Mouse (Mus musculus) E14TG2a.4 (cell line): ENCODE results near the gene Tfap4.

Experiments used
- H3K27me3 ChIP-seq: 2 replicates; pipeline ENCODE4 v1.6.1; 2014; ENCODE audit warnings: low read length, control low read depth; ENCODE audit not compliant: insufficient read depth
- H3K36me3 ChIP-seq: 2 replicates; pipeline ENCODE4 v1.6.1; 2014; ENCODE audit warnings: low read length, control low read depth; ENCODE audit not compliant: insufficient read depth
- H3K4me1 ChIP-seq: replicated peaks from 2 replicates; pipeline ENCODE4 v1.6.1; 2014; ENCODE audit warnings: low read depth, low read length, control low read depth
- H3K4me3 ChIP-seq: replicated peaks from 2 replicates; pipeline ENCODE4 v1.5.1; 2014; ENCODE audit warnings: mild to moderate bottlenecking, low read length
- H3K9me3 ChIP-seq: 2 replicates; pipeline ENCODE4 v1.6.1; 2014; ENCODE audit warnings: low read length, control low read depth
- CTCF ChIP-seq: conservative IDR thresholded peaks from 2 replicates; pipeline ENCODE4 v1.5.1; 2014; ENCODE audit warnings: low read length
- NANOG ChIP-seq: IDR thresholded peaks from 2 replicates; pipeline ENCODE4 v1.6.1; 2014; ENCODE audit warnings: borderline replicate concordance, low read length, mixed read lengths
- POU5F1 ChIP-seq: IDR thresholded peaks from 2 replicates; pipeline ENCODE4 v1.6.1; 2014; ENCODE audit warnings: low read length, borderline replicate concordance

Gene Tfap4

DNA sequence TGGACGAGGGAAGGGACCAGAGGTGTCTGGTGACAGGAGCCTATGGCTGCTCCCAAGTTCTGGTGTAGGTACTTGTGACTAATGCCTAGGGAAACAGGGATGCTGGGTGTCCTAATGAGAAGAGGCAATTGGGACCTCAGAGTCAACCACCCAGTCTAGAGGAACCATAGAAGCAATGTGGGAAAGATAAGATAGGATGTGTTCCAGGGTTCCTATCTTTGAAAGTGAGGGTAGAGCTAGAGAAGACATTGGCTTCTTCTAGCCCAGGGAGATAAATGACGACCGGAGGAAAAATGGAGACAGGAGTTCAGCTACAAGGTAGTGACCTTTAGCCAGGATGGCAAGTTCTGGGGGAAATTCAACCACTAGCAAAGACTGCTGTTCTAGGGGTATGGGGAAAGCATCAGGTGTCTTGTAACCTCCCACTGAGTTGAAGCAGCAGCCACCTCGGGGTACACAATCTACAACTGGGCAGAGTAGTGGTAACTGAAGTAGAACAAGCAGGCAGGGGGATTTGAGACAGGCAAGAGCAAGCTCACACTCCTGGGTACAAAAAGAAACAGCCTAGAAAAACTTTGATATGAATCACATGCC, 38.5 kb downstream of the Tfap4 start:
- H3K27me3 ChIP-seq, result no peaks in the 10 kb centered on the region
- 0 out of 2 replicates have a peak, but pooled peaks cover 2% of the 10 kb centered on the region for H3K36me3 ChIP-seq
- no peaks in the 10 kb centered on the region for H3K9me3 ChIP-seq
- H3K4me3 ChIP-seq, result no peak overlapping the region
- no peak for TF ChIP-seq POU5F1
- no peak for TF ChIP-seq CTCF
- TF ChIP-seq NANOG, result no peak
- peaks cover 45% of the 10 kb centered on the region for H3K4me1 ChIP-seq

DNA sequence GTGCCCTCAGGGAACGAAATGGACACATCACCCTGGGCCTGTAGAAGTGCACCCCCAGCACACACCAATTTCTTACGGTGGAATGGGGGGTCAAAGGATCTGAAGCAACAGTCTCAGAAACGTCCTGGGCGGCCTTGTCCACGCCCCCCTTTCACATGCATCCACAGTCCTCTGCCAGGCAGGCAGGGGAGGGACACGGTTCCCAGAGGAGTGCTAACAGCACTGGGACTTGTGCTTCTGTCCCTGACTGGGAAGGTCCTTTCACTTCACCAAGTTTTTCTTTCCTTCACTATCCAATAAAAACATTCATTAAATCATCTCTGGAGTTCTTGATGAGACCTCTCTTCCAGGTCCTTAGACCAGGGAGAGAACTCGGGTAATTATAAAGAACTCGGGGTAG, 39.0 kb downstream of the Tfap4 start:
- no peaks in the 10 kb centered on the region for H3K9me3 ChIP-seq
- no peaks in the 10 kb centered on the region for H3K27me3 ChIP-seq
- H3K36me3 ChIP-seq, result 0 out of 2 replicates have a peak, but pooled peaks cover 2% of the 10 kb centered on the region
- H3K4me3 ChIP-seq, result no peak overlapping the region
- peaks cover 45% of the 10 kb centered on the region for H3K4me1 ChIP-seq
- TF ChIP-seq CTCF (no peak), NANOG (no peak), POU5F1 (no peak)

DNA sequence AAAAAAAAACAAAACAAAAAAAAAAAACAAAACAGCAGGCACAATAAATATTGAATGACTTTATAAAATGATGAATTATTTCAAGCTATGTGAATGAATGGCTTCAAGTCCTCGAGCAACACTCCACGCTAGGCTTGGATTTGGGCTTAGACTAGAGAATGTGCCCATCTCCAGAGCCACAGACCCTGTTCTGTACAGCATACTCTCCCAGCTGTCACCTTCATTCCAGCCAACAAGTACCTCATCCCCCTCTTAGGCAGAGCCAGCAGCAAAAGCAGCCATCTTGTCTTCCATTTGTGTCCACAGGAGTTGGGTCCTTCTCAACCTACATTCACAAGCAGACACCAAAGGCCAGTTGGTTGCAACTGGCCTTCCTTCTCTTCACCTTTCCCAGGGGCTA, 39.8 kb downstream of the Tfap4 start:
- no peaks in the 10 kb centered on the region for H3K36me3 ChIP-seq
- TF ChIP-seq NANOG, result no peak
- TF ChIP-seq POU5F1, result no peak
- TF ChIP-seq CTCF, result no peak
- no peak overlapping the region for H3K4me3 ChIP-seq
- H3K4me1 ChIP-seq, result peaks cover 48% of the 10 kb centered on the region
- no peaks in the 10 kb centered on the region for H3K9me3 ChIP-seq
- H3K27me3 ChIP-seq, result no peaks in the 10 kb centered on the region

DNA sequence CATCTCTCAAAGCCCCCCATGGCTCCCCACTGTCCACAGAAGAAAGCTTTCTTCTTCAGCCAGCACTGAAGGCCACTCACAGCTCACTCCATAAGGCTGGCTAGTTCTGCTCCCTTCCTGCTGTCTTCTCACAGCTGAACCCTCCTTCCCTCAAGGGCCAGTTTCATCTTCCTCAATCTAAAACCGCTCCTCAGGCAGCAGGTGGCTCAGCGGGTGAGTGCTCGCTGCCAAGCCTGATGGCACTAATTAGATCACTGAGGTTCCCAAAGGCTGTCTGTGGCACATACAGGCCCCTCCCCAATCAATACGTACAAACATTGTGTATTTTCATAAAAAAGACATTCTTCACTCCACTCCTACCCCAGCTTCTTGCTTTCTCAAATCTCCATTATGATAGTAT, 40.5 kb downstream of the Tfap4 start:
- no peaks in the 10 kb centered on the region for H3K9me3 ChIP-seq
- H3K4me3 ChIP-seq, result no peak overlapping the region
- H3K4me1 ChIP-seq, result peaks cover 51% of the 10 kb centered on the region
- no peak for TF ChIP-seq NANOG
- TF ChIP-seq CTCF, result no peak
- TF ChIP-seq POU5F1, result no peak
- H3K27me3 ChIP-seq, result no peaks in the 10 kb centered on the region
- H3K36me3 ChIP-seq, result no peaks in the 10 kb centered on the region

DNA sequence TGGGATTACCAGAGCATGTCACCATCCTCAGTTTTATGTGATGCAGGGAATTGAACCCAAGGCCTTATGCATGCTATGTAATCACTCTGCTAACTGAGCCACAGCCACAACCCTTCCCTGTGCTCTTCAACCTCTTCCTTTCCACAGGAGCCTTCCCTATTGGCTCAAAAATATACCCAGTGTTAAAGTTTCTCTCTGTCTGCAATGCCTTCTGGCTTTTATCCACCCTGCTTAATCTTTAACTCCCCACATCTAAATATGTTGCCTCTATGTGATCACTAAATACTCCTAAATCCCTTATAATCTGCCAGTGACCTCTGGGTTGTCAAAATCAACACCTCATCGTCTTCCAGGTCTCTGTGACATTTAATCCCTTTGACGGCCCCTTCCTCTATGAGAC, 41.7 kb downstream of the Tfap4 start:
- Histone ChIP-seq H3K4me1 (peaks cover 39% of the 10 kb centered on the region), H3K9me3 (no peaks in the 10 kb centered on the region), H3K36me3 (no peaks in the 10 kb centered on the region), H3K4me3 (no peak overlapping the region), H3K27me3 (no peaks in the 10 kb centered on the region)
- TF ChIP-seq NANOG (no peak), POU5F1 (no peak), CTCF (no peak)

DNA sequence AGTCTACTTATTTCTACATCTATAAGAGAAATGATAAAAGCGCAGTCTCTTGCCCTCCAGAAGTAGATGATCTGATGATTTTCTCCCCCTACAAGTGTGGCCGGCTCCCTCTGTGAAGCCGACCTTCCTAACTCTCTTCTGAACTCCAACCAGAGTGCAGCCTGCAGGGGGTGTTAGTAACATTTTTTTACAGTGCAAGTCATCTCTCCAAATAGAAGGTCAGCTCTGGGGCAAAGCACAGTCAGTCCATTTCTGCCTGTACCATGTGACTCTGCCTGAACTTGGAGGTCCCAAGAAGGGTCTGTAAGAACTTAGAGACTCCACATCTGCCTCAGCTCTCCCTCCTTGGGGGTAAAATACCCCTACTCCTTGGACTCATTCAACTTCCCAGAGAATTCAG, 45.3 kb downstream of the Tfap4 start:
- TF ChIP-seq POU5F1 (no peak), NANOG (no peak), CTCF (no peak)
- H3K4me3 ChIP-seq, result no peak overlapping the region
- H3K4me1 ChIP-seq, result peaks cover 12% of the 10 kb centered on the region
- no peaks in the 10 kb centered on the region for H3K36me3 ChIP-seq
- H3K27me3 ChIP-seq, result no peaks in the 10 kb centered on the region
- H3K9me3 ChIP-seq, result no peaks in the 10 kb centered on the region

DNA sequence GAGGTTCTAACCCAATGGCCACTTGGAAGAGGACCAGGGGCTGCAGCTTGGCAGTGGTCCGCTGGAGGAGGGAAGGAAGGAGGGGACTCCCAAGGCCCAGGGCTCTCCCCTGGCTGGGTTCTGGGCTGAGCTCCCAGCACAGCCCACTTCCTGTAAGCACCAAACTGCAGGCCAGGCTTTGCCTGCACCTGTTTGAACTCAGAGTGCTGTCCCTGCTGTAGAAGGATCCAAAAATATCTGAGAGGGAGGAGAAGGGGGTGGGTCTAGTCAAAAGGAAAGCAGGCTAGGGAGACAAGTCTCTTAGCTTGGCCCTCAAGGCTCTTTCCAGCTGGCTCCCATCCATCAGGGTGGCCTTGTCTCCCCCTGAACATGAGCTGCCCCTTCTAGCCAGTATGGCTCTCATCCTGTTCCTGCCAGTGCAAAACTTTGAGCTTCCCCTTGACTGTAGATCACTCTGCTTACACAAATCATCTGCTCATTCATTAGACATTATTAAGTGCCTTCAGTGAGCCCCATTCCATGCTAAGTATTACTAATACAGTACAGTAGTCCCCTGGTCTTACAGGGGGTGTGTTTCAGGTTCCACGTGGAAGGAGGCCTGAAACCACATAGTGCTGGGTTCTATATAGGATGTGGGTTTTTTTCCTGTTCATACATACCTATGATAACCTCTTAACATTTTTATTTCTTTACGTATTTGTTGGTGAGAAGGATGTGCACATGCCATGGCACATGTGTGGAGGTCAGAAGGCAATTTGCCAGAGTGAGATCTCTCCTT, 46.8 kb downstream of the Tfap4 start:
- TF ChIP-seq POU5F1 (no peak), NANOG (no peak), CTCF (no peak)
- H3K27me3 ChIP-seq, result no peaks in the 10 kb centered on the region
- peaks cover 12% of the 10 kb centered on the region for H3K4me1 ChIP-seq
- no peaks in the 10 kb centered on the region for H3K36me3 ChIP-seq
- H3K4me3 ChIP-seq, result no peak overlapping the region
- H3K9me3 ChIP-seq, result no peaks in the 10 kb centered on the region

DNA sequence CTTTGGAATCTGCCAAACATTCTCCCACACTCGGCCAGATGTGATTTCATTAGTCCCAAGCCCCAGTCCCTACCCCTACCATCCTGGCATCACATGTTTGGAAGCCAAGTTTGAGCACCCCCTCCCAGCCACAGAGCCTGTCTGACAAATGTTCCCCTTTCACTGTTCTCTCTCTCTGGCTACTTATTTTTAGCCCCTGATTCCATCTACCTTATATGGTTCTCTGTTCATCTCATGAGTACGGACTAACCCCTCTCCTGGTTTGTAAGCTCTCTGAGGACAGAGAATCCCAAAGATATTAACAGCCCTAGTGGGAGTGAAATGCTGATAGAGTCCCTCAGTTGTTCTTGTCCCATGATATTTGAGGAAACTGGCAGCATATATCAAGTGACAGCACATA, 48.3 kb downstream of the Tfap4 start:
- Histone ChIP-seq H3K4me1 (peaks cover 13% of the 10 kb centered on the region), H3K27me3 (no peaks in the 10 kb centered on the region), H3K4me3 (no peak overlapping the region), H3K36me3 (no peaks in the 10 kb centered on the region), H3K9me3 (no peaks in the 10 kb centered on the region)
- TF ChIP-seq POU5F1 (no peak), NANOG (no peak), CTCF (no peak)
